Mouse (Mus musculus): ENCODE results near the gene Pigf.

Gene Pigf

GRCm38 (mm10) chr17:86967048-86967447 is 58.2 kb downstream of the Pigf start:
- DNase-seq: no peak

- no peak for DNase-seq
Measured at GRCm38 (mm10) chr17:86966040-86966439, 59.2 kb downstream of the Pigf start.

- no peak for DNase-seq
Measured at GRCm38 (mm10) chr17:86965121-86965520, 60.1 kb downstream of the Pigf start.

- DNase-seq: peak; percentile 91
Measured at GRCm38 (mm10) chr17:86964502-86964901, 60.7 kb downstream of the Pigf start.

GRCm38 (mm10) chr17:86964041-86964440 is 61.2 kb downstream of the Pigf start:
- DNase-seq: peak; percentile 39

- peak; percentile 72 for DNase-seq
Measured at GRCm38 (mm10) chr17:86963586-86963902, 61.7 kb downstream of the Pigf start.

GRCm38 (mm10) chr17:86962894-86963585 is 62.2 kb downstream of the Pigf start, which contains the start of gene Rhoq:
Gene Rhoq, plus strand, starts transcription at chr17:86963082.
- DNase-seq: peak; percentile 96

GRCm38 (mm10) chr17:86962297-86962893 is 62.8 kb downstream of the Pigf start:
- peak; percentile 92 for DNase-seq

GRCm38 (mm10) chr17:86961301-86961841 is 63.8 kb downstream of the Pigf start:
- no peak for DNase-seq

GRCm38 (mm10) chr17:86957968-86958367 is 67.2 kb downstream of the Pigf start:
- DNase-seq: no peak

- no peak for DNase-seq
Measured at GRCm38 (mm10) chr17:86957239-86957638, 68.0 kb downstream of the Pigf start.

- DNase-seq: no peak
Measured at GRCm38 (mm10) chr17:86948801-86949200, 76.4 kb downstream of the Pigf start.

- no peak for DNase-seq
Measured at GRCm38 (mm10) chr17:86947840-86948796, 77.1 kb downstream of the Pigf start, which contains the start of gene Atp6v1e2. Gene Atp6v1e2, minus strand, starts transcription at chr17:86947897.
